Mouse (Mus musculus) erythroid progenitor cell, adult 5-6 weeks (primary cell): ENCODE data around the gene Chd1. TPM values are rescaled to one million over a fixed set of nuclear protein-coding genes. Genes with fewer than 3 reads are reported as not detected.

Experiments
- ATAC-seq: replicated peaks from 2 replicates; pipeline ENCODE4 v1.8.0; 2016; ENCODE audit warnings: moderate number of reproducible peaks, mild to moderate bottlenecking, moderate TSS enrichment, inconsistent platforms; ENCODE audit not compliant: poor library complexity, low FRiP score, severe bottlenecking
- total RNA-seq, 2 experiments: library from RNA; stranded (forward) in 1 of 2; stranded (reverse) in 1 of 2; fragments of 150-400 nt in 1 of 2; fragments of 186-747, 209-891 nt in 1 of 2; gene quantifications; 2 replicates each; pipeline versions ENCODE4 v1.2.3 to v1.2.4; 2015 to 2017; ENCODE audit warnings: low replicate concordance in 2 of 2

The Chd1 gene
- total RNA-seq, 2 experiments from 2014 or later, result 37.7 to 63.3 TPM

DNA sequence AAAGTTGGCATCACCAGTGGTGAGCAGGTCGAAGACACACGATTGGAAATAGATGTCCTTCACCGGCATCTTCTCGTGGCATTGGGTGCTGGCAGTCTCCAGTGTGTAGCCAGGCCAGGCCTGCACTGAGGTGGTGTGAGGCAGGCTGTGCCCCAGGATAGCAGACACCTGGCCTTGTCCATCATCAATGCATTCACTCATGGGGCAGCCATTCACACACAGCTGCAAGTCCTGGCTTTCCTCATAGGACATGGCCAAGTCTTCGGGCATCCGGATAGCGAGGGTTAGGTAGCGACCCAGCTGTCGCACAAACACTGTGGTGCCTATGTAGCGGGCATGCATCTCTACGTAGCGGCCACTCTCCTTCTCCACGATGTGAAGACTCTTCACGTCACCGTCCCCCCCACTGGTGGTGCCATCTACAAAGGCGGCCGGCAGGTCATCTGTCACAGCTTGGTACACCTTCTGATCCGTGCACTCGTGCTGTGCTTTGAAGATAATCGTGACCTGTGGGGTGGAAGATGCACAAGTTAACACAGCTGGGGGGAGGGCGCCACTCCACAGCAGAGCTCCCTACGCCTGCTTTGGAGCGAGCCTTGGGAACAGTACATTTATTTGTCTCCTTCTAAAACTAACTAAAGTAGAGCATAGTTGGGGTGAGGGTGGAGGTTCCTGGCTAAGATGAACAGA, 102.7 kb downstream of the Chd1 start:
- no peak for ATAC-seq

DNA sequence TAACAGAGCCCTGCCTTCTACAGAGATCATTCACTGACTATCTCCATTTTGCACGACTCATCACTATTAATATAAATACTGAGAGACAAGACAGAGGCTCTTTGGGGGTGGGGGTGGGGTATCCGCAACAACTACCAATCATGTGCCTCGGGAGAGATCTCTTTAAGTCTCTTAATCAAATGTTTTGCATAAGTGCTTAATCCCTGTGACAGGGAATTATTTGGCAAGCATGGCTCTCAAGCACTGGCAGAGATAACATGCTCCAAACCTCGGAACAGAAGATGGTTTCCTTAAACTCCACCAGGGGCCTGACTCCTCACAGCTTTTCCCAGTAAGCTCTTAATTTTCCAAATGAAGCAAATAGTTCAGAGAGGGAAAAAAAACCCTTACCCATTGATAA, 103.2 kb downstream of the Chd1 start:
- ATAC-seq, result no peak

GRCm38 (mm10) chr17:15808468-15809374, 104.0 kb downstream of the Chd1 start:
- ATAC-seq, result no peak

DNA sequence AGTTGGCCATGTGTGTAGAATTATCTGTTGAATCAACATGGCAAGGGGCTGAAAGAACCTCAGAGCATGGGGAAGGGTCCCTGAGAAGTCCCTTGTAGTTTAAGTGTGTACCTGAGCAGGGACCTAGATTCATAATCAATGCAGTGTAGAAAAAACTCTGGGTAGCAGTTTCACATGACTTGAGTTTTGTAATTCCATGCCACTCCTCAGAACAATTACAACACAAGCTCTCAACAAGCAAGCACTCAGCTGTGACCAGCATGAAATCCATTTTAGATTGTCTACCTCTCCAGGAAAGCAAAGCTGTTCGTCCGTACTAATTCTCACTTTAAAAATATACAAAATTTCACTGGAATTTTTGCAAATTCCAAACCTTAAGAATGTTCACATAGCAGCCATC, 105.2 kb downstream of the Chd1 start:
- no peak for ATAC-seq

DNA sequence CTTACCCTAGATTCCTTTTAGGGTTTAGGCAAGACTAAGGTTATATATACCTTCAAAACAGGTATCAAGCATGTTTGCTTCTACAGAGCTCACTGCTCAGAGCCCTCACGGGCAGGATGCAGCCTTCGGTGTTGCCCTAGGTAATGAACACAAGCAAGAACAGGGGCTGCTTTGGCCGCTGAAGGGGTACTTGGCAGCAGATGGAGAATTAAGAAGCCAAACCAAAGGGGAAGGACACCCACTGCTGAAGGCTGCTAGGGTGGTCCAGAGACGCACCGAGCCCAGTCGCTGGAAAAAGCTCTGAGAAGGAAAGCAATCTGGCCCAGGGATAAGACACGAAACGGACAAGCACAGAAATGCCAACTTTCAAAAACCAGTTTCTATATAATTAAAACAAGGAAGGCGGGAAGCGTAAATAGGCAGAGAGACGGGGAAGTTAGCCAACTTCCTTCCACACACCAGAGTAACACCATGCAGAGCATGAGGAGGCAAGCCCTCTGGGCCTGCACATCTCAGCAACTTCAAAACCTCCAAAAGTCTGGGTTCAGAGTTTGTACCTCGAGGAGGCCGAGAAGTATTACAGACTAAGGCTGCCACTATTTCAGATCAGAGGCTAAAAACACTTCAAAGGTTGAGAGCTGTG, 107.5 kb downstream of the Chd1 start:
- ATAC-seq, result no peak

- ATAC-seq, result no peak
Observed at GRCm38 (mm10) chr17:15813658-15814212, 109.0 kb downstream of the Chd1 start.

- no peak for ATAC-seq
Observed at GRCm38 (mm10) chr17:15815312-15816018, 110.7 kb downstream of the Chd1 start.

GRCm38 (mm10) chr17:15816379-15817095, 111.8 kb downstream of the Chd1 start:
- no peak for ATAC-seq

DNA sequence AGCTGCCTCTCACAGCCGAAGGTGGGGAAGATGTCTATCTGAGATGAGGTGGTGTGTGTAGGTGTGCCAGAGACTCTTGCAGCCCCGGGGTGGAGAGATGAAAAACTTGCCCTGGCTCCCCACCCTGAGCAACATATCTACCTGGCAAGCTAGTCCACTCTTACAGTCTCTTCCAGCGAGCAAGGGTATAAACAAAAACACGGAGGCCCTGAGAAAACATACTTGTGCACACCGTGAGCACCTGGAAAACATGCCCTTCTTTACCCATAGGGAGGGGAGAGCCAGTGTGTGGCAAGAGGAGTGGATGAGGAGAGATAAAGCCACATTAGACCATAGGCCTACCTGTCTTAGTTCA, 112.3 kb downstream of the Chd1 start:
- no peak for ATAC-seq

DNA sequence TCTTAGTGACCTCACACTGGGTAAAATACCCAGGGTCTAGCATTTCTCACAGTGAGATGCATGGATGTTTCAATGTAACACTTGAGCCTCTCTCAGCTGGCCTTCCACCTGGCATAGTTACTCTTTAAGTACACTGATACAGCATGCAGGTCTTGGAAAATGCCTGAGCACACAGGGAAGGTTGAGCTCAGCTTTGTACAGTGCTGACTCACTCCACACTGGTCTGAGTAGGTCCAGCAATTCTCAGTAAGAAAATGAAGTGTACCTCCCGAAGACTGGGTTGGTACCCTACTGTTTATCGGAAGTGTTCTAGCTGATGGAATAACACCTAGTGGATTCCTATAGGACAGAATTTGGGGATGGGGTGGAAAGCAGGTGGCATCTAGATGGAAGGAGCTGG, 112.9 kb downstream of the Chd1 start:
- no peak for ATAC-seq

GRCm38 (mm10) chr17:15818372-15818771, 113.6 kb downstream of the Chd1 start:
- ATAC-seq, result no peak

DNA sequence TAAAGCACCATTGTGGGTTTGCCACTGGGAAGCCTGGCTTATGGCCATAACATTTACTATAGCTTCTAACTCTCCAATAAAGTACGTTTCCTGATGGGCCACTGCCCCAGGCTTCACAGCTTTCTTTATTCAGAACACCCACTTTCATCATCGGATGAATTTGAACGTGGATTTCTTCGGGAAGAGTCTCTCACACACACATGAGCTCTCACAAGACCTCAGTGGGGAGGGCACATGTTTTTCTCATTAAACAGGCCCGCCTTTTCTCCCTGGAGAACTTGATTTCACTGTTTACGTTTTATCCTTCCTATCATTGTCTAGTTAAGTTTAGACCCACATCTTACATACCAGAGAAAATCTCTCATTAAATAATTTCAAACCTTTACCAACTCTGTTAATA, 115.4 kb downstream of the Chd1 start:
- ATAC-seq, result no peak

GRCm38 (mm10) chr17:15820761-15821160, 116.0 kb downstream of the Chd1 start:
- no peak for ATAC-seq

- no peak for ATAC-seq
Observed at GRCm38 (mm10) chr17:15821706-15822105, 116.9 kb downstream of the Chd1 start.

Other genes with a start within 250 kb of the Chd1 start
- 54.8 and 67.9 TPM in 2 replicates for gene Psmb1, start 205.2 kb upstream of the Chd1 start, total RNA-seq (2015; ENCODE audit: low replicate concordance)
- gene Psmb1, start 205.2 kb upstream of the Chd1 start, total RNA-seq (2017; ENCODE audit: low replicate concordance), result 65.8 and 82.7 TPM in 2 replicates
- 66.7 and 82.2 TPM in 2 replicates for gene Tbp, start 205.1 kb upstream of the Chd1 start, total RNA-seq (2015; ENCODE audit: low replicate concordance)
- 44.2 and 47.7 TPM in 2 replicates for gene Tbp, start 205.1 kb upstream of the Chd1 start, total RNA-seq (2017; ENCODE audit: low replicate concordance)
- 8.8 and 9.7 TPM in 2 replicates for gene Pdcd2, start 177.7 kb upstream of the Chd1 start, total RNA-seq (2015; ENCODE audit: low replicate concordance)
- 8.4 and 10.5 TPM in 2 replicates for gene Pdcd2, start 177.7 kb upstream of the Chd1 start, total RNA-seq (2017; ENCODE audit: low replicate concordance)
- gene Prdm9, start 140.6 kb upstream of the Chd1 start, total RNA-seq (2015; ENCODE audit: low replicate concordance), result 5.0 TPM in 1 of 2 replicates, not detected in the other
- 0.13 and 2.2 TPM in 2 replicates for gene Prdm9, start 140.6 kb upstream of the Chd1 start, total RNA-seq (2017; ENCODE audit: low replicate concordance)
- gene Rgmb, start 126.1 kb downstream of the Chd1 start, total RNA-seq (2015; ENCODE audit: low replicate concordance), result not detected in 2 replicates
- gene Rgmb, start 126.1 kb downstream of the Chd1 start, total RNA-seq (2017; ENCODE audit: low replicate concordance), result not detected in 2 replicates